Mouse (Mus musculus) heart, embryonic 11.5 days (tissue): ENCODE measurements around the gene Donson. TPM values are rescaled to one million over a fixed set of nuclear protein-coding genes. Genes with fewer than 3 reads are reported as not detected.
"Not testable (repeated sequence)": the region's sequence is repeated elsewhere in the genome, so short reads cannot be mapped to it uniquely, and the experiment has no call there.

Experiments used
- ATAC-seq: fragments of 200-750 bp; cut with Nextera tagmentation; replicated peaks from 2 replicates; pipeline ENCODE4 v1.8.0; 2017; ENCODE audit warnings: moderate library complexity; ENCODE audit not compliant: insufficient number of reproducible peaks, low FRiP score, low TSS enrichment
- H3K27ac ChIP-seq: fragments of 300-500 bp; sonication (generic); 2 replicates; pipeline ENCODE4 v1.5.1; 2014; ENCODE audit warnings: mild to moderate bottlenecking, low read depth, low read length
- H3K27me3 ChIP-seq: fragments of 300-500 bp; sonication (generic); 2 replicates; pipeline ENCODE4 v1.6.1; 2014; ENCODE audit warnings: mild to moderate bottlenecking, low read length, mixed read lengths; ENCODE audit not compliant: control insufficient read depth, insufficient read depth
- H3K36me3 ChIP-seq: fragments of 300-500 bp; sonication (generic); 2 replicates; pipeline ENCODE4 v1.6.1; 2014; ENCODE audit warnings: mild to moderate bottlenecking, low read length, moderate library complexity, mixed read lengths; ENCODE audit not compliant: control insufficient read depth, insufficient read depth
- H3K4me1 ChIP-seq: fragments of 300-500 bp; sonication (generic); 2 replicates; pipeline ENCODE4 v1.6.1; 2014; ENCODE audit warnings: low read length; ENCODE audit not compliant: control insufficient read depth, insufficient read depth
- H3K4me2 ChIP-seq: fragments of 300-500 bp; sonication (generic); 2 replicates; pipeline ENCODE4 v1.6.1; 2014; ENCODE audit warnings: mild to moderate bottlenecking, moderate library complexity
- H3K4me3 ChIP-seq: fragments of 300-500 bp; sonication (generic); 2 replicates; pipeline ENCODE4 v1.5.1; 2014; ENCODE audit warnings: low read depth, low read length
- H3K9ac ChIP-seq: fragments of 300-500 bp; sonication (generic); 2 replicates; pipeline ENCODE4 v1.6.1; 2014; ENCODE audit warnings: mild to moderate bottlenecking, low read depth, low read length, moderate library complexity
- H3K9me3 ChIP-seq: fragments of 300-500 bp; sonication (generic); replicated peaks from 2 replicates; pipeline ENCODE4 v1.6.1; 2016; ENCODE audit warnings: low read length; ENCODE audit not compliant: control insufficient read depth
- WGBS: fragments of 180-500 bp; shearing (Covaris S2); extraction: QIAGEN DNeasy Blood & Tissue Kit; methylation state at CpG from one replicate; pipeline ENCODE4 v1.1.7; 2014; ENCODE audit not compliant: insufficient replicate concordance; 5-methylcytosine and 5-hydroxymethylcytosine counted together
- polyA plus RNA-seq: library from polyadenylated mRNA; unstranded; fragments of >200 nt; fragmentation: Nextera tagmentation; extraction: Ambion mirVana; gene quantifications from 2 replicates; pipeline ENCODE4 v1.2.1, GENCODE M21; 2014

Gene Donson
- polyA plus RNA-seq, 1 experiment from 2014 or later = 20.7 TPM

DNA sequence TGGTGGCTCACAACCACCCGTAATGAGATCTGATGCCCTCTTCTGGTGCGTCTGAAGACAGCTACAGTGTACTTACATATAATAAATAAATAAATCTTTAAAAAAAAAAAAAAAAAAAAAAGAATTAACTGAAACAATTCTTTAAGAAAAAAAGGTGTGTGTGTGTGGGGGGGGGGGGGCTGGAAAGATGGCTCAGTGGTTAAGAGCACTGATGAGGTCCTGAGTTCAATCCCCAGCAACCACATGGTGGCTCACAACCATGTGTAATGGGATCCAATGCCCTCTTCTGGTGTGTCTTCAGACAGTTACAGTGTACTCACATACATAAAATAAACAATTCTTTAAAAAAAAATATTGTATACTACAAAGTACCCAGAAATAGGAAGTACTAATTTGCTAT is 43.1 kb downstream of the Donson start:
- peaks cover 12% of the 10 kb centered on the region for H3K36me3 ChIP-seq
- not testable (repeated sequence) for H3K4me3 ChIP-seq, ATAC-seq, H3K4me1 ChIP-seq, H3K9me3 ChIP-seq, H3K27ac ChIP-seq, H3K27me3 ChIP-seq, H3K4me2 ChIP-seq, H3K9ac ChIP-seq
- WGBS = no CpG with 5 or more reads among the region's 2 CpGs

GRCm38 (mm10) chr16:91644901-91645300 is 43.7 kb downstream of the Donson start:
- Histone ChIP-seq H3K4me2 (no peak overlapping the region), H3K4me3 (no peak overlapping the region), H3K27ac (no peak overlapping the region), H3K9ac (no peak overlapping the region), H3K4me1 (peaks cover 5% of the 10 kb centered on the region; the same call in 1 of the 2 replicates), H3K27me3 (no peaks in the 10 kb centered on the region), H3K9me3 (no peaks in the 10 kb centered on the region), H3K36me3 (peaks cover 16% of the 10 kb centered on the region)
- no peak for ATAC-seq
- 78% methylated on average over 2 of the region's 2 CpGs for whole genome bisulfite sequencing

GRCm38 (mm10) chr16:91640171-91640570 is 48.4 kb downstream of the Donson start:
- no peak for ATAC-seq
- Histone ChIP-seq H3K4me2 (no peak overlapping the region), H3K4me3 (no peak overlapping the region), H3K36me3 (peaks cover 37% of the 10 kb centered on the region), H3K27ac (no peak overlapping the region), H3K27me3 (no peaks in the 10 kb centered on the region), H3K9me3 (no peaks in the 10 kb centered on the region), H3K4me1 (0 out of 2 replicates have a peak, but pooled peaks cover 2% of the 10 kb centered on the region), H3K9ac (no peak overlapping the region)
- 96% methylated on average over 8 of the region's 8 CpGs for WGBS

- Histone ChIP-seq H3K4me3 (no peak overlapping the region), H3K27ac (no peak overlapping the region), H3K9me3 (no peaks in the 10 kb centered on the region), H3K36me3 (peaks cover 37% of the 10 kb centered on the region), H3K9ac (no peak overlapping the region), H3K4me1 (no peaks in the 10 kb centered on the region), H3K4me2 (no peak overlapping the region), H3K27me3 (no peaks in the 10 kb centered on the region)
- 94% methylated on average over 2 of the region's 2 CpGs for WGBS
- ATAC-seq = no peak
These were observed 48.9 kb downstream of the Donson start for GRCm38 (mm10) chr16:91639636-91640035.

GRCm38 (mm10) chr16:91639161-91639560 is 49.4 kb downstream of the Donson start:
- no peaks in the 10 kb centered on the region for H3K27me3 ChIP-seq
- no peak overlapping the region for H3K27ac ChIP-seq
- H3K4me2 ChIP-seq = no peak overlapping the region
- WGBS = 93% methylated on average over 5 of the region's 5 CpGs
- H3K4me1 ChIP-seq = no peaks in the 10 kb centered on the region
- no peak overlapping the region for H3K9ac ChIP-seq
- H3K9me3 ChIP-seq = no peaks in the 10 kb centered on the region
- no peak for ATAC-seq
- H3K36me3 ChIP-seq = peaks cover 37% of the 10 kb centered on the region
- H3K4me3 ChIP-seq = no peak overlapping the region

DNA sequence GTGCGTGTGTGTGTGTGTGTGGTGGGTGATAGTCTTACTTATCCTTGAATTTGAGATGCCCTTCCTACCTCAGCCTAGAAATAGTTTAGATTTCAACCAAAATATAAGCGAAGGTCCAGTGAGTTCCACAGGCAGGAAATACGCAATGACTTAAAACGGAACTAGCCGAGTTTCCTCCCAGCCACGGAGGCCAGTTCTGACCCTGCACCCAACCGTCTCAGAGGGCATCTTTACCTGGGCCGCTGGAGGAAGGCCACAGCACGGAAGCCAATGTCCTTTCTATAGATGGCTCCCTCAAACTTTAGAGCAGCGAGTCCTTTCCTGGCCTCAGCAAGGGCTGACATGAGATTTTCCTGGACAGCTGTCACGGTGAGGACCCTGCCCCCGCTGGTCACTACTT is 54.9 kb downstream of the Donson start:
- WGBS = 84% methylated on average over 12 of the region's 12 CpGs
- H3K27ac ChIP-seq = no peak overlapping the region
- H3K9me3 ChIP-seq = no peaks in the 10 kb centered on the region

GRCm38 (mm10) chr16:91632940-91633339 is 55.6 kb downstream of the Donson start:
- 92% methylated on average over 7 of the region's 7 CpGs for whole genome bisulfite sequencing
- peaks cover 41% of the 10 kb centered on the region for H3K36me3 ChIP-seq
- no peak overlapping the region for H3K9ac ChIP-seq
- no peaks in the 10 kb centered on the region for H3K9me3 ChIP-seq
- H3K27me3 ChIP-seq = no peaks in the 10 kb centered on the region
- H3K4me1 ChIP-seq = no peaks in the 10 kb centered on the region
- ATAC-seq = no peak
- H3K4me2 ChIP-seq = no peak overlapping the region
- no peak overlapping the region for H3K27ac ChIP-seq
- H3K4me3 ChIP-seq = no peak overlapping the region

More for the DNA sequence above, 54.9 kb downstream of the Donson start:
- ATAC-seq = no peak
- no peaks in the 10 kb centered on the region for H3K4me1 ChIP-seq
- no peak overlapping the region for H3K4me3 ChIP-seq
- no peak overlapping the region for H3K9ac ChIP-seq
- H3K27me3 ChIP-seq = no peaks in the 10 kb centered on the region
- peaks cover 39% of the 10 kb centered on the region for H3K36me3 ChIP-seq
- H3K4me2 ChIP-seq = no peak overlapping the region

DNA sequence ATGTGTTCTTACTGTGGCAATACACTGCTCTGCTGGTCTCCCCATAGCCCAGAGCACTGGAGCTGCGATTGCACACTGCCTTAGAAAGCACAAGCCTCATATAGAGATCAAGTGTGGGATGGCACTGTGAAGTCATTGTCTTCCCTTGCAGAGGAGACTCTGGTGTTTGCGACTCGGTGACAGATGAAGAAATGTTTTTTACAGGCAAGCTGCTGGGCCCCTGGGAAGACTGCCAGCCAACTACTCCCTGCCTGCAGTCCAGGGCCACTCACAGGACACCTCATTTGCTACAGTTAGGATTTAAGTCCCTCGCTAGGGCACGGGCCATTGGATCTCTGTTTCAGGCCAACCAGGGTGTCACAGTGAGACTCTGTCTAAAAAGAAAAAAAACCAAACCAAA is 56.1 kb downstream of the Donson start:
- Histone ChIP-seq H3K4me1 (no peaks in the 10 kb centered on the region), H3K9me3 (no peaks in the 10 kb centered on the region), H3K27ac (no peak overlapping the region), H3K36me3 (peaks cover 38% of the 10 kb centered on the region), H3K4me2 (no peak overlapping the region), H3K4me3 (no peak overlapping the region), H3K27me3 (no peaks in the 10 kb centered on the region), H3K9ac (no peak overlapping the region)
- WGBS = 89% methylated on average over 5 of the region's 5 CpGs
- ATAC-seq = no peak

GRCm38 (mm10) chr16:91630584-91630983 is 58.0 kb downstream of the Donson start:
- 66% methylated on average over 1 of the region's 1 CpGs for WGBS
- no peak overlapping the region for H3K4me2 ChIP-seq
- no peak overlapping the region for H3K4me3 ChIP-seq
- no peaks in the 10 kb centered on the region for H3K9me3 ChIP-seq
- no peak overlapping the region for H3K27ac ChIP-seq
- peaks cover 31% of the 10 kb centered on the region for H3K36me3 ChIP-seq
- ATAC-seq = no peak
- H3K4me1 ChIP-seq = no peaks in the 10 kb centered on the region
- H3K9ac ChIP-seq = no peak overlapping the region
- H3K27me3 ChIP-seq = no peaks in the 10 kb centered on the region
